Mouse (Mus musculus): Measurements from ENCODE around the gene Tmem206. TPM values are rescaled to one million over a fixed set of nuclear protein-coding genes. Genes with fewer than 3 reads are reported as not detected.

Gene Tmem206
- polyA plus RNA-seq, 1 experiment from 2014 or later = 46.9 TPM

GRCm38 (mm10) chr1:191313158-191313557 lies 12.6 kb upstream of the Tmem206 start:
- WGBS = 81% methylated on average over 6 of the region's 6 CpGs
- no peak overlapping the region for H3K4me3 ChIP-seq (replicated peaks)
- 0 out of 2 replicates have a peak, but pooled peaks cover 2% of the 10 kb centered on the region for H3K9me3 ChIP-seq
- ATAC-seq = no peak
- no peak overlapping the region for H3K9ac ChIP-seq (replicated peaks)
- H3K4me2 ChIP-seq (replicated peaks) = peak overlapping the region; percentile 53; the same call in 1 of the 2 replicates
- peaks cover 16% of the 10 kb centered on the region for H3K4me1 ChIP-seq (replicated peaks)
- H3K27ac ChIP-seq = no peak overlapping the region
- H3K27me3 ChIP-seq = no peaks in the 10 kb centered on the region
- peaks cover 2% of the 10 kb centered on the region; the same call in 1 of the 2 replicates for H3K36me3 ChIP-seq

DNA sequence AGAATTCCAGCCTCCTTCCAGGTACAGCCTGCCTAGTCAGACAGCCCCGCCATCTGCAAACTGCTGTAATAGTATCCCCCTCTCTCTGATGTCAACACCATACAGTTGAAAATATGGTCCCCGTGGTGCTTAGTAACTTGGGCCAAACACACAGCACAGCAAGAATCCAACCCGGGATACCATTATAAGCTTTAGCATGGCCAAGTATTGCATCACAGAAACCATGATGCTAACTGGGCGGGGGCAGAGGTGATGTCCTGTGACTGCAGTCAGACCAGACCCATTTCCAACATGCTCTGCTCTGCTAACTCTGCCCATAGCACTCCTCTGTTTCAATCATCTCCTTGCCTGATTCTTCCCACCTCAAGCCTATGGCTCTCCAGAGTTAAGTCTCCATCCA lies 11.8 kb upstream of the Tmem206 start:
- 88% methylated on average over 4 of the region's 4 CpGs for WGBS
- ATAC-seq = no peak
- Histone ChIP-seq H3K27me3 (no peaks in the 10 kb centered on the region), H3K27ac (no peak overlapping the region), H3K4me2 (replicated peaks) (no peak overlapping the region), H3K9ac (replicated peaks) (no peak overlapping the region), H3K36me3 (no peaks in the 10 kb centered on the region), H3K4me1 (replicated peaks) (peaks cover 16% of the 10 kb centered on the region), H3K9me3 (no peaks in the 10 kb centered on the region), H3K4me3 (replicated peaks) (no peak overlapping the region)

GRCm38 (mm10) chr1:191316818-191317217 lies 8.9 kb upstream of the Tmem206 start:
- no peak overlapping the region for H3K27ac ChIP-seq
- no peak for ATAC-seq
- 83% methylated on average over 8 of the region's 8 CpGs for WGBS
- peaks cover 16% of the 10 kb centered on the region for H3K4me1 ChIP-seq (replicated peaks)
- H3K36me3 ChIP-seq = no peaks in the 10 kb centered on the region
- H3K4me2 ChIP-seq (replicated peaks) = peak overlapping the region; percentile 78
- peak overlapping the region; percentile 66; the same call in 1 of the 2 replicates for H3K4me3 ChIP-seq (replicated peaks)
- H3K9me3 ChIP-seq = no peaks in the 10 kb centered on the region
- no peak overlapping the region for H3K9ac ChIP-seq (replicated peaks)
- no peaks in the 10 kb centered on the region for H3K27me3 ChIP-seq

GRCm38 (mm10) chr1:191317591-191318196 lies 8.0 kb upstream of the Tmem206 start, which contains the start of gene Nenf:
Gene Nenf (minus strand): TSS chr1:191318194.
- peak within 1 kb of the TSS; percentile 56 for H3K27ac ChIP-seq
- H3K9ac ChIP-seq (replicated peaks) = peak within 1 kb of the TSS; percentile 89
- under 1% methylated on average over 49 of the region's 54 CpGs for WGBS
- no peaks in the 10 kb centered on the region for H3K36me3 ChIP-seq
- peak within 1 kb of the TSS; percentile 66 for H3K4me3 ChIP-seq (replicated peaks)
- peak within 1 kb of the TSS; percentile 78 for H3K4me2 ChIP-seq (replicated peaks)
- ATAC-seq = peak; percentile 91
- no peaks in the 10 kb centered on the region for H3K9me3 ChIP-seq
- H3K4me1 ChIP-seq (replicated peaks) = peaks cover 15% of the 10 kb centered on the region
- no peaks in the 10 kb centered on the region for H3K27me3 ChIP-seq

GRCm38 (mm10) chr1:191318686-191319085 lies 7.0 kb upstream of the Tmem206 start:
- whole genome bisulfite sequencing = 75% methylated on average over 5 of the region's 5 CpGs
- H3K9ac ChIP-seq (replicated peaks) = no peak overlapping the region

GRCm38 (mm10) chr1:191323381-191323780 lies 2.3 kb upstream of the Tmem206 start:
- H3K27ac ChIP-seq = no peak overlapping the region
- no peaks in the 10 kb centered on the region for H3K9me3 ChIP-seq
- no peaks in the 10 kb centered on the region for H3K36me3 ChIP-seq
- 87% methylated on average over 3 of the region's 3 CpGs for WGBS
- peaks cover 25% of the 10 kb centered on the region for H3K4me1 ChIP-seq (replicated peaks)
- H3K9ac ChIP-seq (replicated peaks) = no peak overlapping the region
- no peaks in the 10 kb centered on the region for H3K27me3 ChIP-seq
- H3K4me3 ChIP-seq (replicated peaks) = no peak overlapping the region
- no peak for ATAC-seq
- H3K4me2 ChIP-seq (replicated peaks) = no peak overlapping the region

More at GRCm38 (mm10) chr1:191318686-191319085, 7.0 kb upstream of the Tmem206 start:
- Histone ChIP-seq H3K36me3 (no peaks in the 10 kb centered on the region), H3K4me1 (replicated peaks) (peaks cover 9% of the 10 kb centered on the region), H3K4me2 (replicated peaks) (no peak overlapping the region), H3K4me3 (replicated peaks) (no peak overlapping the region), H3K27me3 (no peaks in the 10 kb centered on the region), H3K9me3 (no peaks in the 10 kb centered on the region), H3K27ac (no peak overlapping the region)
- ATAC-seq = no peak

- Histone ChIP-seq H3K27me3 (no peaks in the 10 kb centered on the region), H3K9me3 (no peaks in the 10 kb centered on the region), H3K9ac (replicated peaks) (peak overlapping the region; percentile 45; the same call in 1 of the 2 replicates), H3K4me1 (replicated peaks) (peaks cover 32% of the 10 kb centered on the region), H3K4me2 (replicated peaks) (peak overlapping the region; percentile 83), H3K36me3 (peaks cover 4% of the 10 kb centered on the region; the same call in 1 of the 2 replicates), H3K27ac (peak overlapping the region; percentile 72), H3K4me3 (replicated peaks) (peak overlapping the region; percentile 85; the same call in 1 of the 2 replicates)
- ATAC-seq = peak; percentile 24
- 86% methylated on average over 7 of the region's 7 CpGs for whole genome bisulfite sequencing
Observed at GRCm38 (mm10) chr1:191324733-191325590, 750 bp upstream of the Tmem206 start.

DNA sequence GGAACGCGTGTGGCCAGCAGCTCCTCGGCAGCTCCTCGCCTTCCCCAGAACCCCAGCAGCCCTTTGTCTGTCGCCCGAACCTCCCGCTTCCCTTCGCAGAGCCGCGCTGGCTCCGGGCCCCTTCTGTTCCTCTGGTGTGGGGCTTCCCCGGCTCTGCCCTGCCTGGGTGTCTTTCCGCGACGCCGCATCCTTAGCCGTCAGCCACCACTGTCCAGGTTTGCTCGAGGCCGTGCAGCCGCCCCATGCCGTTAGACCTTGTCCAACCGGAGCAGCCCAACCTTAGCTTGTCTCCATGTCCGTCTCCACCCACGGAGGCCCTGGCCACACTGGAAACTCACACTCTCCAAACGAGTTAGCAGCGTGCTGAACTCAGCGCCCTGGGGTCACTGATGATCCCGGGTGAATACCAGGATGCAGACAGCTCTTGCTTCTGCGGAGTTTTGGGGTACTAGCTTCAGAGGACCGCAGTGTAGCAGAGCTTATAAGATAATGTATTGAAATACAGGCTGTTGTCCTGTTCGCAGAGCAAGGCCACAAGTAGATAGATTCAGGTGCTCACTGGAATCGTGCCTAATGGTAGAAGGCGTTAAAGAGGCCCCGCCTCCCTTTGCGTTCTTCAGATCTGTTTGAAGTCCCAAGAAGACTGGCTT lies 646 bp downstream of the Tmem206 start:
- ATAC-seq = peak; percentile 81
- WGBS = under 1% methylated on average over 35 of the region's 35 CpGs
- peaks cover 13% of the 10 kb centered on the region for H3K36me3 ChIP-seq

DNA sequence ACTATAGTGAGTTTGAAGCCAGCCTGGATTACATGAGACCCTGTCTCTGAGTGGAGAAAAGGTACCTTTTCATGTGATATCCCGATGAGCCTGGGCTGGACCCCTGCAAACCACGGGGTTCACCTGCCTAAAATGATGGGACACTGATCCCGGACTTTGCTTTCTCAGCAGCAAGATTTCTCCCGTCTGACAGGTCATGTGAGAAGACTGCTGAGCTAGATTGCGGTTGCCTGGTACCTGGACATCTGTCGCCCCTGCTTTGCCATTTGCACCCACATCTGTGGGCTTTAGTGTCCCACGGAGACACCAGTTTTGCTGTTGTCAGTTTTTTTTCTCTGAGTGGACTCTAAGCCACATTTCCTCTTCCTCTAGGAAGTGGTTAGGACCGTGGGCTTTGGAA lies 1.5 kb downstream of the Tmem206 start:
- Histone ChIP-seq H3K4me3 (replicated peaks) (peak overlapping the region; percentile 85), H3K36me3 (peaks cover 22% of the 10 kb centered on the region), H3K27me3 (no peaks in the 10 kb centered on the region), H3K4me1 (replicated peaks) (peaks cover 32% of the 10 kb centered on the region), H3K9me3 (no peaks in the 10 kb centered on the region), H3K9ac (replicated peaks) (peak overlapping the region; percentile 92), H3K27ac (no peak overlapping the region), H3K4me2 (replicated peaks) (peak overlapping the region; percentile 83)
- 80% methylated on average over 8 of the region's 8 CpGs for WGBS
- ATAC-seq = no peak

More for the DNA sequence above, 646 bp downstream of the Tmem206 start:
- H3K4me1 ChIP-seq (replicated peaks) = peaks cover 32% of the 10 kb centered on the region
- H3K9ac ChIP-seq (replicated peaks) = peak overlapping the region; percentile 92
- H3K27ac ChIP-seq = peak overlapping the region; percentile 86
- no peaks in the 10 kb centered on the region for H3K27me3 ChIP-seq
- H3K9me3 ChIP-seq = no peaks in the 10 kb centered on the region
- peak overlapping the region; percentile 85 for H3K4me3 ChIP-seq (replicated peaks)
- peak overlapping the region; percentile 83 for H3K4me2 ChIP-seq (replicated peaks)

DNA sequence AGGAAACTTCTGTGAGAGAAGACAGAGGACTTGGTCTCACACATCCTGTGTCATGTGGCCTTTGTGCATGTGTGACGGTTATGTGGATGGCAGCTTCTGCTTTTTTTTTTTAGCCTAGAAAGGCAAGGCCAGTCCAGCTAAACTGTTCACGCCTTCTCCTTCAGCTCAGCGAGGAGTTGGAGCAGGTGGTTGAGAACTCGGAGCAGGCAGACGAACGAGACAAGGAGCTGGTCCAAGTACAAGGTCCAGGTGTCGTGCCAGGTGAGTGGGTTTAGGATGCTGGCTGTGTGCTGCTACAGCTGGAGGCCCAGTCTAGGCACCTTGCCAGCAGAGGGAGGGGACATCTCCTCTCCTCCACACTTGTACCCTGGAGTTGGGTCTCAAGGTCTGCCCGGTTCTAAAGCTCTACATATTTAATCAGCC lies 2.3 kb downstream of the Tmem206 start:
- Histone ChIP-seq H3K27ac (no peak overlapping the region), H3K4me1 (replicated peaks) (peaks cover 32% of the 10 kb centered on the region), H3K4me2 (replicated peaks) (peak overlapping the region; percentile 83), H3K9ac (replicated peaks) (peak overlapping the region; percentile 92), H3K27me3 (no peaks in the 10 kb centered on the region), H3K9me3 (no peaks in the 10 kb centered on the region), H3K36me3 (peaks cover 30% of the 10 kb centered on the region), H3K4me3 (replicated peaks) (no peak overlapping the region)
- WGBS = 78% methylated on average over 8 of the region's 8 CpGs
- ATAC-seq = no peak

GRCm38 (mm10) chr1:191330356-191330755 lies 4.6 kb downstream of the Tmem206 start:
- Histone ChIP-seq H3K9me3 (no peaks in the 10 kb centered on the region), H3K4me3 (replicated peaks) (no peak overlapping the region), H3K4me1 (replicated peaks) (peaks cover 29% of the 10 kb centered on the region), H3K27ac (no peak overlapping the region), H3K9ac (replicated peaks) (no peak overlapping the region), H3K27me3 (no peaks in the 10 kb centered on the region), H3K4me2 (replicated peaks) (no peak overlapping the region), H3K36me3 (peaks cover 47% of the 10 kb centered on the region)
- ATAC-seq = no peak
- WGBS = 83% methylated on average over 4 of the region's 4 CpGs

Data from midbrain, embryonic 13.5 days (tissue).